Comparison of ENCODE assay signal across 9 mouse cellular contexts in the genomic region with DNA sequence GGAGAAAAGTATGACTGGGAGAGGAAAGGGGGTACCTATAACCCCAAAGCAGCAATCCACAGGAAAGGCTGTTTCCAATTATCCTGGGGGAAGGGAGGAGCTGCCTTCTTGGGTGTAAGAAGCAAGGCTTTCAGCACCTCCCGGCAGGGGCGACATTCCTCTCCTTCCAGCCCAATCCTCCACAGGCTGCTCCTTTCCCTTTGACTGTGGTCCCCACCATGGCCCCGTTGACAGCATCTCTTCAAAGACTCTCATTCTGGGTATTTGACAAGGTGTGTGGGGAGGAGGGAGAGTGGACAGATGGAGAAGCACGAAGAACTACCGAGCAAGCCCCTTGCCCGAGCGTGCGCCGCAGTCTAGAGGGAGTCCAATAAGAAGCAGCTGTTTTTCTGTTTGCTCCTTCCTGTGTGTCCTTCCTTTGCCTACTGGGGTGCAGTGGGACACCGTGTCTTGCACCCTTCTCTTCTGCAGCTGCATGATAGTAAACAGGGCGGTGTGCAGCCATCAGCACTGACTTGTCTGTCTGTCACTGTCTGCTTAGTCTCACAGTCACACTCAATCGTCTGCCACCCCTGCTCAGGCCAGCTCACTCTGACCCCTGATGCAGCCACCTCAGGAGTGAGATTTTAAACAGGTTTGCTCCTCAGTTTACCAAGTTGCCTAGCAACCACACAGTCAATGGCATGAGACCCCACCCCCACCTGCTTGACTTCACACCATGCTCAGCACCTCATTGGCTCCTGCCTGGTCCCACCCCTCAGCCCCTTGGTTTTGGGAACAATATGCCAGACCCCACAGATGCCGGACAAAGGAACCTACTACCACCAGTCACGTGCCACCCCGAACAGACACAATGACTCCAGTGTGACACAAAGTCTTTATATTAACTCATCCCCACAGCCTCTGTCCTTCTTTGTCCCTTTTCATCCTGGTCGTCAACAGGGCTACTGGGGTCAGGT. TPM values are rescaled to one million over a fixed set of nuclear protein-coding genes. Genes with fewer than 3 reads are reported as not detected.
DNase-seq lines count a peak whose midpoint lies in the region; ATAC-seq and TF ChIP-seq lines count a peak whose summit lies in the region.
"Had no signal": no experiment of that assay in that cellular context is flagged by ENCODE, and none has a peak within 500 bp of the region (broad histone marks: within the 10 kb centered on the region; RNA-seq: fewer than 3 reads in every experiment).

No protein-coding gene starts in this region.

- H3K27ac ChIP-seq in kidney, embryonic 14.5 days (ENCODE audit: low read depth, low read length): no peak overlapping the region
- peak overlapping the region; percentile 69 for H3K27ac ChIP-seq in cortical plate, adult 2 months (ENCODE audit: insufficient read depth, low read length)
- peak overlapping the region; percentile 86 for H3K27ac ChIP-seq in hindbrain, embryonic 11.5 days (ENCODE audit: low read depth, low read length)
- H3K27ac ChIP-seq in midbrain, embryonic 15.5 days: peak overlapping the region; percentile 84
- H3K27ac ChIP-seq in thymus, adult 2 months (ENCODE audit: control insufficient read depth, insufficient read depth, low read length): no peak overlapping the region
- H3K27ac ChIP-seq: macrophage had no signal

- peak overlapping the region; percentile 99 for H3K4me2 ChIP-seq in kidney, embryonic 14.5 days (replicated peaks; ENCODE audit: low read depth, low read length)
- H3K4me2 ChIP-seq in hindbrain, embryonic 11.5 days (replicated peaks; ENCODE audit: low read depth, low read length): peak overlapping the region; percentile 100
- peak overlapping the region; percentile 92 for H3K4me2 ChIP-seq in midbrain, embryonic 15.5 days

- 34% methylated on average over 16 of the region's 16 CpGs for WGBS in kidney, embryonic 14.5 days
- 8% methylated on average over 16 of the region's 16 CpGs for WGBS in hindbrain, embryonic 11.5 days
- 12% methylated on average over 16 of the region's 16 CpGs for WGBS in midbrain, embryonic 15.5 days
- WGBS in thymus, adult 2 months: 92% methylated on average over 16 of the region's 16 CpGs

- peaks cover 33% of the 10 kb centered on the region for H3K4me1 ChIP-seq in kidney, embryonic 14.5 days (ENCODE audit: control insufficient read depth, insufficient read depth, low read length)
- H3K4me1 ChIP-seq in cortical plate, adult 2 months (ENCODE audit: control insufficient read depth, insufficient read depth, low read length): no peaks in the 10 kb centered on the region
- peaks cover 28% of the 10 kb centered on the region for H3K4me1 ChIP-seq in hindbrain, embryonic 11.5 days (replicated peaks; ENCODE audit: control insufficient read depth, insufficient read depth, low read length)
- H3K4me1 ChIP-seq in midbrain, embryonic 15.5 days: peaks cover 54% of the 10 kb centered on the region
- H3K4me1 ChIP-seq in thymus, adult 2 months (replicated peaks; ENCODE audit: control insufficient read depth, insufficient read depth, low read length): peaks cover 10% of the 10 kb centered on the region

- no peak for TF ChIP-seq POLR2A in cortical plate, adult 2 months (IDR thresholded peaks at IDR 0.05; ENCODE audit: extremely low read depth, insufficient read depth, low read length)
- no peak for TF ChIP-seq POLR2A in thymus, adult 2 months (IDR thresholded peaks at IDR 0.05; ENCODE audit: control insufficient read depth, extremely low read depth, insufficient read depth, low read length, poor library complexity)

- 0 out of 2 replicates have a peak, but pooled peaks cover 3% of the 10 kb centered on the region for H3K27me3 ChIP-seq in kidney, embryonic 14.5 days (ENCODE audit: control insufficient read depth, insufficient read depth, low read length)
- H3K27me3 ChIP-seq in hindbrain, embryonic 11.5 days (ENCODE audit: control insufficient read depth, insufficient read depth, low read length): no peaks in the 10 kb centered on the region
- H3K27me3 ChIP-seq in midbrain, embryonic 15.5 days (replicated peaks): no peaks in the 10 kb centered on the region
- H3K27me3 ChIP-seq in thymus, adult 2 months (ENCODE audit: control insufficient read depth, insufficient read depth, low read length): peaks cover 4% of the 10 kb centered on the region; the same call in 1 of the 2 replicates

- H3K36me3 ChIP-seq in kidney, embryonic 14.5 days (ENCODE audit: control insufficient read depth, insufficient read depth, low read length): peaks cover 35% of the 10 kb centered on the region
- no peaks in the 10 kb centered on the region for H3K36me3 ChIP-seq in hindbrain, embryonic 11.5 days (ENCODE audit: control insufficient read depth, insufficient read depth, low read length)
- H3K36me3 ChIP-seq in midbrain, embryonic 15.5 days (replicated peaks): peaks cover 4% of the 10 kb centered on the region; the same call in 1 of the 2 replicates
- peaks cover 26% of the 10 kb centered on the region for H3K36me3 ChIP-seq in thymus, adult 2 months (ENCODE audit: control insufficient read depth, insufficient read depth, low read length)

- no peaks in the 10 kb centered on the region for H3K9me3 ChIP-seq in kidney, embryonic 14.5 days (ENCODE audit: control insufficient read depth, low read length)
- H3K9me3 ChIP-seq in hindbrain, embryonic 11.5 days (ENCODE audit: control insufficient read depth, low read length): no peaks in the 10 kb centered on the region
- H3K9me3 ChIP-seq in midbrain, embryonic 15.5 days: no peaks in the 10 kb centered on the region

- no peak overlapping the region for H3K4me3 ChIP-seq in kidney, embryonic 14.5 days (ENCODE audit: low read length)
- H3K4me3 ChIP-seq in cortical plate, adult 2 months (ENCODE audit: insufficient read depth, low read length): peak overlapping the region; percentile 48; the same call in 1 of the 2 replicates
- H3K4me3 ChIP-seq in hindbrain, embryonic 11.5 days (ENCODE audit: low read depth, low read length): no peak overlapping the region
- H3K4me3 ChIP-seq in midbrain, embryonic 15.5 days: peak overlapping the region; percentile 74
- no peak overlapping the region for H3K4me3 ChIP-seq in thymus, adult 2 months (ENCODE audit: control insufficient read depth, insufficient read depth, low read length)

- DNase-seq in kidney, postnatal 25 days: no peak
- peak; percentile 78 for DNase-seq in hindbrain, embryonic 11.5 days (ENCODE audit: low spot score)
- DNase-seq in adrenal gland, adult (ENCODE audit: inconsistent age in 2 of 2, low spot score in 1 of 2): no peak
- no peak for DNase-seq in thymus, postnatal 10 days (ENCODE audit: low spot score in 2 of 2)
- no peak for DNase-seq in thymus, adult 2 months

- 0 out of 2 replicates have a peak, but pooled peaks have one; percentile 16 for ATAC-seq in kidney, embryonic 14.5 days (ENCODE audit: low FRiP score, low TSS enrichment)
- ATAC-seq in hindbrain, embryonic 11.5 days (ENCODE audit: low FRiP score): peak; percentile 69
- peak; percentile 73 for ATAC-seq in midbrain, embryonic 15.5 days (replicated peaks)

- no peak overlapping the region for H3K9ac ChIP-seq in kidney, embryonic 14.5 days (ENCODE audit: low read depth, low read length)
- H3K9ac ChIP-seq in hindbrain, embryonic 11.5 days (ENCODE audit: low read depth, low read length): 0 out of 2 replicates have a peak overlapping the region, but pooled peaks have one; percentile 40
- H3K9ac ChIP-seq in midbrain, embryonic 15.5 days: peak overlapping the region; percentile 90; the same call in 1 of the 2 replicates

- TF ChIP-seq CTCF in cortical plate, adult 2 months (IDR thresholded peaks at IDR 0.05; ENCODE audit: extremely low read depth, insufficient read depth, low read length): no peak
- TF ChIP-seq CTCF in thymus, adult 2 months (IDR thresholded peaks at IDR 0.05; ENCODE audit: borderline replicate concordance, control insufficient read depth, extremely low read depth, insufficient read depth, low read length, poor library complexity): no peak

RNA-seq across cellular contexts. Expression of gene Efnb3, which starts 1.2 kb away (rescaled TPM):
- polyA plus RNA-seq in kidney, embryonic 14.5 days (2014; fragmentation: Nextera tagmentation; extraction: Ambion mirVana): 3.9 and 9.0 TPM in 2 replicates
- 68.2 and 77.1 TPM in 2 replicates for polyA plus RNA-seq in cortical plate, adult 2 months (2012; rRNA removed)
- 12.2 and 15.5 TPM in 2 replicates for polyA plus RNA-seq in hindbrain, embryonic 11.5 days (2014; fragmentation: Nextera tagmentation; extraction: Ambion mirVana)
- polyA plus RNA-seq in midbrain, embryonic 15.5 days (2015; fragmentation: Nextera tagmentation; extraction: Ambion mirVana): 178 and 188 TPM in 2 replicates
- 3.7 and 8.7 TPM in 2 replicates for polyA plus RNA-seq in thymus, adult 2 months (2012; rRNA removed)

RNA-seq across cellular contexts. Expression of gene Dnah2, which starts 12.3 kb away (rescaled TPM):
- 0.87 and 1.5 TPM in 2 replicates for polyA plus RNA-seq in kidney, embryonic 14.5 days (2014; fragmentation: Nextera tagmentation; extraction: Ambion mirVana)
- 1.6 and 2.1 TPM in 2 replicates for polyA plus RNA-seq in cortical plate, adult 2 months (2012; rRNA removed)
- polyA plus RNA-seq in hindbrain, embryonic 11.5 days (2014; fragmentation: Nextera tagmentation; extraction: Ambion mirVana): 0.68 and 1.6 TPM in 2 replicates
- polyA plus RNA-seq in midbrain, embryonic 15.5 days (2015; fragmentation: Nextera tagmentation; extraction: Ambion mirVana): 4.5 and 5.7 TPM in 2 replicates
- 0.28 and 0.39 TPM in 2 replicates for polyA plus RNA-seq in thymus, adult 2 months (2012; rRNA removed)

RNA-seq across cellular contexts. Expression of gene Wrap53, which starts 18.9 kb away (rescaled TPM):
- polyA plus RNA-seq in kidney, embryonic 14.5 days (2014; fragmentation: Nextera tagmentation; extraction: Ambion mirVana): 26.9 and 31.9 TPM in 2 replicates
- 13.6 and 14.3 TPM in 2 replicates for polyA plus RNA-seq in cortical plate, adult 2 months (2012; rRNA removed)
- 36.6 and 37.8 TPM in 2 replicates for polyA plus RNA-seq in hindbrain, embryonic 11.5 days (2014; fragmentation: Nextera tagmentation; extraction: Ambion mirVana)
- polyA plus RNA-seq in midbrain, embryonic 15.5 days (2015; fragmentation: Nextera tagmentation; extraction: Ambion mirVana): 21.4 and 23.2 TPM in 2 replicates
- polyA plus RNA-seq in thymus, adult 2 months (2012; rRNA removed): 41.2 and 48.5 TPM in 2 replicates

RNA-seq across cellular contexts. Expression of gene Trp53, which starts 19.0 kb away (rescaled TPM):
- 214 and 219 TPM in 2 replicates for polyA plus RNA-seq in kidney, embryonic 14.5 days (2014; fragmentation: Nextera tagmentation; extraction: Ambion mirVana)
- polyA plus RNA-seq in cortical plate, adult 2 months (2012; rRNA removed): 33.9 and 35.1 TPM in 2 replicates
- polyA plus RNA-seq in hindbrain, embryonic 11.5 days (2014; fragmentation: Nextera tagmentation; extraction: Ambion mirVana): 156 and 159 TPM in 2 replicates
- 60.4 and 70.1 TPM in 2 replicates for polyA plus RNA-seq in midbrain, embryonic 15.5 days (2015; fragmentation: Nextera tagmentation; extraction: Ambion mirVana)
- 266 and 303 TPM in 2 replicates for polyA plus RNA-seq in thymus, adult 2 months (2012; rRNA removed)

RNA-seq across cellular contexts. Expression of gene Atp1b2, which starts 44.6 kb away (rescaled TPM):
- 7.6 and 11.4 TPM in 2 replicates for polyA plus RNA-seq in kidney, embryonic 14.5 days (2014; fragmentation: Nextera tagmentation; extraction: Ambion mirVana)
- 362 and 374 TPM in 2 replicates for polyA plus RNA-seq in cortical plate, adult 2 months (2012; rRNA removed)
- polyA plus RNA-seq in hindbrain, embryonic 11.5 days (2014; fragmentation: Nextera tagmentation; extraction: Ambion mirVana): 11.7 and 13.1 TPM in 2 replicates
- polyA plus RNA-seq in midbrain, embryonic 15.5 days (2015; fragmentation: Nextera tagmentation; extraction: Ambion mirVana): 60.0 and 60.9 TPM in 2 replicates
- polyA plus RNA-seq in thymus, adult 2 months (2012; rRNA removed): 3.4 and 4.2 TPM in 2 replicates
- polyA plus RNA-seq: macrophage had no signal

Comparison
In these comparisons a context has a peak if more than half of its experiments do, and no peak if none do; other contexts are left out.
1. ATAC-seq: peak in every context shown above with its lines; median percentile 73 in midbrain, embryonic 15.5 days; 69 in hindbrain, embryonic 11.5 days; 16 in kidney, embryonic 14.5 days.
2. H3K27ac ChIP-seq: peak in cortical plate, adult 2 months (single experiment), hindbrain, embryonic 11.5 days (single experiment) and midbrain, embryonic 15.5 days (single experiment); none in kidney, embryonic 14.5 days (single experiment) and thymus, adult 2 months (single experiment).
3. H3K4me3 ChIP-seq: peak in cortical plate, adult 2 months (single experiment) and midbrain, embryonic 15.5 days (single experiment); none in kidney, embryonic 14.5 days (single experiment), hindbrain, embryonic 11.5 days (single experiment) and thymus, adult 2 months (single experiment).
4. Peak in every context shown above with its lines, with median percentiles within 50 percentile points of each other: H3K4me2 ChIP-seq.